Mouse (Mus musculus) cerebellum, adult 2 months (tissue): ENCODE data around the gene Kcng4.

ENCODE experiments used
- CTCF ChIP-seq: fragments of 200-500 bp; IDR thresholded peaks from 2 replicates; pipeline ENCODE4 v1.5.1; 2011; ENCODE audit warnings: low read depth, mild to moderate bottlenecking, control low read depth, low read length, moderate library complexity, borderline replicate concordance; ENCODE audit not compliant: insufficient read depth
- POLR2A ChIP-seq: fragments of 200-500 bp; IDR thresholded peaks from 2 replicates; pipeline ENCODE4 v1.6.1; 2011; ENCODE audit warnings: low read length, control low read depth, borderline replicate concordance; ENCODE audit not compliant: insufficient read depth

DNA sequence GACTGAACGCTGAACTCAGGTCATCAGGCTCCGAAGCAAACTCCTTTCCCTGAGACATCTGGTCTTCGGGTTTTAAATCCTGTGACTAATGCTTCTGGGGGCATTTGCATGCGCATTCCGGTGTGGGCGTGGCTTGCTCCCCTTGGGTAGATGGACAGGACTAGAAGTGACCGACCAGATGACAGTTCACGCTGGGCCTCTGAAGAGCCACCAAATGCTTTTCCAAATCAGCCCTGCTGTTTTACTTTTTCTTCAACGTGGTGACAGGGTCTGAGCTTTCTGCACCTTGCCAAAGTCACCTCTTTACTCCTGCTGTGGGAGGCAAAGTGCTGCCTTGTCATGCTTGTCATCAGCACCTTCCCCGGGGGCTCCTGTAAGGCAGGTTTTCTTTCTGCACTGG is 46.6 kb downstream of the Kcng4 start:
- TF ChIP-seq CTCF = no peak
- TF ChIP-seq POLR2A = no peak
